Mouse (Mus musculus) effector memory CD4-positive, alpha-beta T cell, adult 7 months (primary cell): ENCODE data around the gene Cldn34b3. TPM values are rescaled to one million over a fixed set of nuclear protein-coding genes. Genes with fewer than 3 reads are reported as not detected.

Experiments
- polyA plus RNA-seq: library from polyadenylated mRNA; unstranded; fragments of 100-300 nt; shearing (Covaris generic); gene quantifications from one replicate; pipeline ENCODE4 v1.2.1, GENCODE M21; 2017

The Cldn34b3 gene
- not detected for polyA plus RNA-seq

GRCm38 (mm10) chrX:76264004-76264403 is at the start of gene Cldn34b3:
Gene Cldn34b3, plus strand, starts transcription at chrX:76264304.

Other genes with a start within 250 kb of the Cldn34b3 start
- gene Cldn34b4, start 129.0 kb downstream of the Cldn34b3 start, polyA plus RNA-seq = not detected